Mouse (Mus musculus): ENCODE data around the gene Golph3.

Gene Golph3

GRCm38 (mm10) chr15:12321091-12321787 is at the start of gene Golph3:
TSS of gene Golph3 (plus strand) at chr15:12321450.
- ChIA-PET CTCF (interaction anchor here in 2 of 4 experiments (0.6 to 1.0 kb wide), 5 partner anchors 9 to 318 kb away, joined by 3 to 5 read pairs (median 3); no protein-coding TSS in a partner anchor), POLR2A (interaction anchor here (0.6 to 2.7 kb wide), 64 partner anchors 8 to 1598 kb away, joined by 3 to 25 read pairs (median 4); partner anchors contain the start of gene Pdzd2 (in 1 of the 4))

DNA sequence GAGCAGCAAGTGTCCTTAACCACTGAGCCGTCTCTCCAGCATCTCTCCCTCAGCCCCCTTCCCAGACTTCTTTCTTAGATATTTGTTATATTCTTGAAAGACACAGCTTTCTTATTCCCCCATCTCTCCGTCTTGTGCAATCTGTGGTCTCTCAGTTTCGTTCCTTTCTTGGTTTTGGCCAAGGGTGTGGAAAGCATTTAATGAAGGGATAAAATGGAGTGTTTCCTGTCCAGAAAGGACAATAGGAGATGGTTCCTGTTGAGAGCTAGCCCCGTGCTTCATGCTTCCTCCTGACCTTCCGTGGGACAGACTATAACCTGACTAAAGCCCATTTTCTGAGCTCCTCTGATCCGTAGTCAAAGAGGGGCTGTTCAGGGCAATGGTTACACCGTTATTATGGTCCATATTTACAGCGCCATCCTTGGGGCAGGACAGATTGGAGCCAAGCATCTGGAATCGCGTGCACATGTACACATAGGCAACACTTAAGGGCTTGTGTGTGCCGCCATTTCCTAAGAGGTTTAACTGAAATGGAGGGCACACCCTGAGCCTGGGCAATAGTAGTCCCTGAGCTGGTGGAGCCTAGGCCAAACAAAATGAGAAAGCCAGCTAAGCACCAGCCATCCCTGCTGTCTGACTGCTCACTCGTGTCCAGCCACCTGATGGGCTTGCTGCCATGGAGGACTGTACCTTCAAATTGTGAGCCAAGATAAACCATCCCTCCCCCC is 47.8 kb upstream of the Golph3 start:
- ChIA-PET POLR2A (interaction anchor here (0.5 to 4.0 kb wide), 27 partner anchors 10 to 543 kb away, joined by 3 to 25 read pairs (median 4); partner anchors contain the start of genes Golph3 (in 3 of the 4), 1810049J17Rik (in 2 of the 4) and Mtmr12 (in 2 of the 4)), CTCF (interaction anchor here in 3 of 4 experiments (0.5 to 3.3 kb wide), 11 partner anchors 14 to 302 kb away, joined by 3 to 9 read pairs (median 3); no protein-coding TSS in a partner anchor)

DNA sequence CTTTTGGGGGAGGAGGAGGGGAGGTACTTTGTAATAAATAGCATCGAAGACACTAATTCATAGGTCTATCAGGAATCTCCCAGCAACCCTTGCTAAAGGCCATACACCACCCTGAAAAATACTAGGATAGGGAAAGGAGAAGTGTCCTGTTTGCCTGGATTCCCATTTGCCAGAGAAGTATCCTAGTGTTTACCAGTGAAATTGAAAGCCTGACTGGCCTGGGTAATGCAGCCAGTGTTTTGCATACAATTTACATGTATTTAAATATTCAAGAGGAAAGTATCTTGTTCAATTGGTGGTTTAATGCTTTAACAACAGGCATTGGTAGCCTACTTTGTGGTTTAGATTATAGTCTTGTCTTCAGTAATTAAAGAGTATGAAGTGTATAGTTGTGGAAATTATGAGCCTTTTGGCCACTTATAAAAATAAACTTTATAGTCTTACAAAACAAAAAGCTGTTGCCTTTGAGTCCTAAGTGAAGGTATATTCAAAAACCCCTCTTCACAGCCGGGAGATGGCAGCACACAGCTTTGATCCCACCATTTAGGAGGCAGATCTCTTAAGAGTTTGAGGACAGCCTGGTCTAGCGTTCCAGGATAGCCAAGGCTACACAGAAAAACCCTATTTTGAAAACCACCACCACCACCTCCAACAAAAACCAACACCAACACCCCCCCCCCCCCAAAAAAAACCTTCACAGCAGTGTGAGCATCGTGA is 47.0 kb upstream of the Golph3 start:
- POLR2A ChIA-PET, result interaction anchor here (0.6 to 4.0 kb wide), 60 partner anchors 8 to 875 kb away, joined by 3 to 25 read pairs (median 4); partner anchors contain the start of genes Golph3 (in 4 of the 4), 1810049J17Rik (in 3 of the 4), Mtmr12 (in 3 of the 4) and Tars (in 1 of the 4)
- CTCF ChIA-PET, result interaction anchor here (0.5 to 3.3 kb wide), 22 partner anchors 14 to 302 kb away, joined by 3 to 18 read pairs (median 4); no protein-coding TSS in a partner anchor

DNA sequence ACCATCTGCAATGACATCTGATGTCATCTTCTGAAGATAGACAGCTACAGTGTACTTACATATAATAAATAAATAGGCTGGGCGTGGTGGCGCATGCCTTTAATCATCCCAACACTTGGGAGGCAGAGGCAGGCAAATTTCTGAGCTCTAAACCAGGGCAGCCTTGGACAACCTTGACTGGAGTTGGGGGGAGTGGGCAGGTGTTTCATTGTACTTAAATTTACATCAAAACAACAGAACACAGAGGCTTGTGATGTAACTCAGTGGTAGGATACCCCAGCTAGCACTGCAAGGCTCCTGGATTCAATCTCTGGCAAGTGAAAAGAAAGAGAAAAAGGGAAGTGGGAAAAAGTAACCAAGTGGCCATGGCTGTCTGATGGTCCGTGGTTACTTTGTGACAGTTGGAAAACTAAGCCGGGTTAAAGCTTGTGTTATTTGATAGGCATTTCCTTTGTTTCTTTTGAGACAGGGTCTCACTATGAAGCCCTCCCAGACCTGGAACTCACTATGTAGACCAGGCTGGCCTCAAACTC is 46.1 kb upstream of the Golph3 start:
- CTCF ChIA-PET, result interaction anchor here (0.6 to 3.3 kb wide), 15 partner anchors 13 to 302 kb away, joined by 3 to 9 read pairs (median 4); no protein-coding TSS in a partner anchor
- POLR2A ChIA-PET, result interaction anchor here in 3 of 4 experiments (0.6 to 4.0 kb wide), 54 partner anchors 10 to 1558 kb away, joined by 3 to 25 read pairs (median 4); partner anchors contain the start of genes Golph3 (in 3 of the 3), Mtmr12 (in 3 of the 3), 1810049J17Rik (in 2 of the 3) and Tars (in 1 of the 3)

DNA sequence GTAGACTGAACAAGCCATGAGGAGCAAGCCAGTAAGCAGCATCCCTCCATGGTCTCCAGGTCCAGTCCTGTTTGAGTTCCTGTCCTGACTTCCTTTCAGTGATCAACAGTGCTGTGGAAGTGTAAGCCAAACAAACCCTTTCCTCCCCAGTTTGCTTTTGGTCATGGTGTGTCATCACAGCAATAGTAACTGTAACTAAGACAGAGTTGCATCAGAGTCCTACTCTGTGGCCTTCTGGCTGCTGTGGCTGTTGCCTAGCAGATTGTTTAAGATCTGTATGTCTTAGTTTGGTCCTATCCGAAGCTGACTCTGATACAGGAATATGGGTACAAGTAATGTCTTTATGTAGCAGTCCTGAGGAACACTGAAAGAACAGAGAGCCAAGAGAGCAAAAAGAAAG is 41.4 kb upstream of the Golph3 start:
- ChIA-PET POLR2A (no interaction called here), CTCF (no interaction called here)

- CTCF ChIA-PET, result no interaction called here
- POLR2A ChIA-PET, result interaction anchor here in 1 of 4 experiments (1.4 kb wide), 1 partner anchor 10 kb away, joined by 4 read pairs; no protein-coding TSS in a partner anchor
Observed at GRCm38 (mm10) chr15:12284794-12285534, 36.3 kb upstream of the Golph3 start.

DNA sequence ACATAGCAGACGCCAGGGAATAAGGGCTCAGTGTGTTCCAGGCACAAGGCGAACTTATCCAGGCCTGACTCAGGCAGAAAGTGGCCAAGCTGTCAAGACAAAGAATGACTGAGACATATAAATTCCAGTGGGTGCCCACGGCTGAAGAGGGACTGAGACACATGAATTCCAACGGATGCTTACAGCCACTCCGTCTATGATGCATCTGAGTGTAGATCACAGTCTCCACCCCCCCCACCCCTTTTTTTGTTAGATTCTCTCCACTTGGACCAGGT is 35.8 kb upstream of the Golph3 start:
- CTCF ChIA-PET, result interaction anchor here in 2 of 4 experiments (0.6 kb wide), 2 partner anchors 54 to 1872 kb away, joined by 6 to 7 read pairs; no protein-coding TSS in a partner anchor
- POLR2A ChIA-PET, result interaction anchor here in 2 of 4 experiments (0.6 to 1.4 kb wide), 3 partner anchors 10 to 60 kb away, joined by 4 read pairs; no protein-coding TSS in a partner anchor

DNA sequence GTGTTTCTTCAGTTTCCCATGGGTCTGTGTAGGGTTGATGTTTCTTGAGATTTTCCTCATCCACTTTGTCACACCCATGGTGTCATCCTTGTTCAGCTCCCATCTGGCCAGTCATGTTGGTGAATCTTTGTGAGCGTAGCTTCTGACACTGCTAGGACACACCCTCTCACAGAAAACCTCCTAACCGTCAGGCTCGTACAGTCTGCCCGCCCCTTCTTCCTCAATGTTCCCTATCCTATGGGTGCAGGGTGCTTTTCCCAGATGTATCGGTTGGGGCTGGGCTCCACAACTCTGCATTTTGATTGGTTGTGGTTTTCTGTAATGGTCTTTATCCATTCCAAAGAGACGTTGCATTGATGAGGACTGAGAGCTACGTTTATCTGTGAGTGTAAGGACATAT is 30.9 kb upstream of the Golph3 start:
- ChIA-PET POLR2A (interaction anchor here (0.6 to 1.2 kb wide), 6 partner anchors 15 to 88 kb away, joined by 3 to 4 read pairs (median 3); partner anchors contain the start of gene Golph3 (in 1 of the 4)), CTCF (interaction anchor here in 1 of 4 experiments (1.1 kb wide), 1 partner anchor 64 kb away, joined by 6 read pairs; no protein-coding TSS in a partner anchor)

DNA sequence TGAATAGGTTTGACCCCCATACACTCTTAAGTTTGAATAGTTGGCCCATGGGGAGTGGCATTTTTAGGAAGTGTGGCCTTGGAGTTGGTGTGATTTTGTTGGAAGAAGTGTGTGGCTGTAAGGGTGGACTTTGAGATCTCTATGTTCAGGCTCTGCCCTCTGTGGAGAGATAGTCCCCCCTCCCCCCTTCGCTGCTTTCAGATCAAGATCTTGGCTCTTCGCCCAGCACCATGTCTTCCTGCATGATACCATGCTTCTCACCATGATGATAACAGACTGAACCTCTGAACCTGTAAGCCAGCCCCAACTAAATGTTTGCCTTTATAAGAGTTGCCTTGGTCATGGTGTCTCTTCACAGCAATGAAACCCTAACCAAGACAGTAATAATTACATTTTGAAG is 29.5 kb upstream of the Golph3 start:
- POLR2A ChIA-PET, result no interaction called here
- CTCF ChIA-PET, result interaction anchor here in 1 of 4 experiments (1.1 kb wide), 1 partner anchor 23 kb away, joined by 3 read pairs; no protein-coding TSS in a partner anchor

- ChIA-PET CTCF (interaction anchor here in 1 of 4 experiments (0.6 kb wide), 1 partner anchor 317 kb away, joined by 7 read pairs; no protein-coding TSS in a partner anchor), POLR2A (interaction anchor here in 2 of 4 experiments (1.0 to 1.8 kb wide), 2 partner anchors 10 to 24 kb away, joined by 3 to 6 read pairs; partner anchors contain the start of gene Golph3 (in 1 of the 2))
Observed at GRCm38 (mm10) chr15:12296228-12296627, 25.0 kb upstream of the Golph3 start.

DNA sequence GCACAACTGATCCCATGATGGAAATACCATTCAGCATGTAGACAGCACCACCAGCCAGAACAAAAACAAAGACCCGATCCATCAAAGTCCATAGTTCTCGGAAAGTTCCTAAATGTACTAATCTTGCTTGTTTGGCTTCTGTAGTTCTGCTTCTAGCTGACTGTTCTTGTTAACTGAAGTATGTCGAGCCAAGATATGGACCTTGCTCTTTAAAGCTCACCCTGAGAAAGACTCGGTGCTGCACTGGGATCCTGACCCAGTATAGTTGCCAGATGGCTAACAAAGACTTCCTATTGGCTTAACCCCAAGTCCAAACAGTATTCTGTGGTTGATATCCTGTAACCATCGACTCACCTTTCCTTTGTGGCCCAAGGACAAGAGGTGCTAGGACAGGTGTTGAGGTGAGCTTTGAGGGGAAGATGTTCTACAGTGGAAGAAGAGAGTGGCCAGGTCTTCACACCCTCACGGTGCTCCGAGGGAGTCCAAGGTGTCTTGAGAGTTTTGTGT is 23.0 kb upstream of the Golph3 start:
- CTCF ChIA-PET, result interaction anchor here in 1 of 4 experiments (0.6 kb wide), 1 partner anchor 21 kb away, joined by 3 read pairs; no protein-coding TSS in a partner anchor

GRCm38 (mm10) chr15:12301771-12302170 is 19.5 kb upstream of the Golph3 start:
- ChIA-PET CTCF (no interaction called here), POLR2A (interaction anchor here in 2 of 4 experiments (0.6 to 1.3 kb wide), 2 partner anchors 27 to 123 kb away, joined by 4 read pairs; no protein-coding TSS in a partner anchor)

More for the DNA sequence above, 23.0 kb upstream of the Golph3 start:
- POLR2A ChIA-PET, result interaction anchor here in 3 of 4 experiments (0.6 to 1.7 kb wide), 5 partner anchors 9 to 25 kb away, joined by 3 to 6 read pairs (median 3); no protein-coding TSS in a partner anchor

GRCm38 (mm10) chr15:12306188-12307071 is 14.8 kb upstream of the Golph3 start:
- CTCF ChIA-PET, result interaction anchor here in 2 of 4 experiments (0.6 to 1.8 kb wide), 3 partner anchors 31 to 272 kb away, joined by 3 to 4 read pairs (median 3); no protein-coding TSS in a partner anchor

GRCm38 (mm10) chr15:12307114-12307513 is 14.1 kb upstream of the Golph3 start:
- ChIA-PET POLR2A (interaction anchor here in 2 of 4 experiments (0.6 to 3.0 kb wide), 12 partner anchors 8 to 270 kb away, joined by 3 to 15 read pairs (median 3); partner anchors contain the start of genes 1810049J17Rik (in 2 of the 2), Golph3 (in 2 of the 2) and Mtmr12 (in 1 of the 2)), CTCF (interaction anchor here in 1 of 4 experiments (1.8 kb wide), 1 partner anchor 271 kb away, joined by 4 read pairs; no protein-coding TSS in a partner anchor)

More at GRCm38 (mm10) chr15:12306188-12307071, 14.8 kb upstream of the Golph3 start:
- POLR2A ChIA-PET, result interaction anchor here in 2 of 4 experiments (0.8 to 3.0 kb wide), 15 partner anchors 8 to 152 kb away, joined by 3 to 15 read pairs (median 4); partner anchors contain the start of genes 1810049J17Rik (in 2 of the 2) and Golph3 (in 2 of the 2)

DNA sequence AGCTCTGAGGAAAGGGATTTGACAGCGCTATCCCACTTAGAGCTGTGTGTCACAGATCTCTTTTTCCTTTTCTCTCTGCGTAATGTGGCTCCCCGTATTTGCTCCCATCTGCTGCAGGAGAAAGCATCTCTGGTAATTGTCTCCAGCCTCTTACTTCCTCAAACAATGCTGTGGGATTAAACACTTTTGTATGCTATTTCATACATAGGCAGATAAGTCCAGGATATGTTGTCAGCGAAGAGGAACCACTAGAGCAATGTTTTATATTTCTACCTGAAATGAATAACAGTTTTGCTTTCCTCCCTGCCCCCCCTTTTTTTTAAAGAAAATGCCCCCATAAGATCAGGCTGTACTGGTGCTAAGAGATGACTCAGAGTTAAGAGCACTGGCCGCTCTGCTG is 12.7 kb upstream of the Golph3 start:
- CTCF ChIA-PET, result no interaction called here

More for the DNA sequence above, 12.7 kb upstream of the Golph3 start:
- POLR2A ChIA-PET, result interaction anchor here in 3 of 4 experiments (0.8 to 4.7 kb wide), 6 partner anchors 9 to 15 kb away, joined by 3 to 19 read pairs (median 6); partner anchors contain the start of genes Golph3 (in 3 of the 3) and 1810049J17Rik (in 2 of the 3)

Data from embryonic stem cell, embryonic (primary cell).